Mouse (Mus musculus) E14TG2a.4 (cell line): Measurements from ENCODE around the gene Olfr819.
"Not testable (repeated sequence)": the region's sequence is repeated elsewhere in the genome, so short reads cannot be mapped to it uniquely, and the experiment has no call there.

Experiments used
- CTCF ChIP-seq: conservative IDR thresholded peaks from 2 replicates; pipeline ENCODE4 v1.5.1; 2014; ENCODE audit warnings: low read length
- NANOG ChIP-seq: IDR thresholded peaks from 2 replicates; pipeline ENCODE4 v1.6.1; 2014; ENCODE audit warnings: borderline replicate concordance, low read length, mixed read lengths
- POU5F1 ChIP-seq: IDR thresholded peaks from 2 replicates; pipeline ENCODE4 v1.6.1; 2014; ENCODE audit warnings: low read length, borderline replicate concordance

GRCm38 (mm10) chr10:129967166-129967565, at the start of gene Olfr819:
- TF ChIP-seq CTCF, NANOG, POU5F1: not testable (repeated sequence)
